Mouse (Mus musculus) lung, adult 2 months (tissue): ENCODE measurements at regions not wholly inside any gene's neighbourhood (a gene's known extent, or its start where the extent isn't known, plus 50 kb on each side); places are given as distances from the start of the nearest gene placed in this dataset.

Experiments used
- CTCF ChIP-seq: fragments of 200-500 bp; IDR thresholded peaks from 2 replicates; pipeline ENCODE4 v1.5.1; 2011; ENCODE audit warnings: mild to moderate bottlenecking, low read length, control low read depth; ENCODE audit not compliant: insufficient read depth
- POLR2A ChIP-seq: fragments of 200-500 bp; IDR thresholded peaks from 2 replicates; pipeline ENCODE4 v1.6.1; 2011; ENCODE audit warnings: low read depth, mild to moderate bottlenecking, control low read depth, low read length, borderline replicate concordance; ENCODE audit errors: extremely low read depth

- TF ChIP-seq CTCF, result peak; percentile 75
- TF ChIP-seq POLR2A, result no peak
Measured at GRCm38 (mm10) chr3:22308962-22309361, 232.5 kb downstream of the Tbl1xr1 start.
